Mouse (Mus musculus): Measurements from ENCODE around the gene Gm15737. TPM values are rescaled to one million over a fixed set of nuclear protein-coding genes. Genes with fewer than 3 reads are reported as not detected.

Gene Gm15737
- total and polyA plus RNA-seq, 2 experiments from 2014 or later: 0.15 to 0.26 TPM

DNA sequence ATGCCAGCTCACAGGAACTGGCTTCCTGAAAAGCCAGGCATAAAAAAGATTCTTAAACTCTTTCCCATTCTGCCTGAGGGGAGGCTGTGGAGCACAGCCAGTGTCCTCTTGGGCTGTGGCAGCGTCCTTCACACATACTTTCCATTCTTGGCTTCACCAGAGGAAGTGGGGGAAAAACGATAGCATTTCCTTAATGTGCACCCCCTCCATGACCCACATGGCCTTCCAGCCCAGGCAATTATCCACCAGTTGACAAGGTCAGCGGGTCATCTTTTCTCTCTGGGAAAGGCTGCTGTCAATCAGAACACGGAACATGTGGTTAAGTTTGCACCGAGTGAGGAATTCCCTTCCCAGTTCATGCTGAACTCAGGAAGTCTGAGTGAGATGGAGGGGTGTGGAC is 36.8 kb downstream of the Gm15737 start:
- peaks cover 24% of the 10 kb centered on the region for H3K4me1 ChIP-seq (ENCODE audit: control insufficient read depth, insufficient read depth)
- DNase-seq (ENCODE audit: low spot score): peak; percentile 74
- no peak overlapping the region for H3K4me2 ChIP-seq (ENCODE audit: low read depth, low read length)
- ATAC-seq (ENCODE audit: insufficient read depth, low read depth): peak; percentile 82
- H3K9ac ChIP-seq (replicated peaks; ENCODE audit: low read depth, low read length): no peak overlapping the region
- H3K27ac ChIP-seq (ENCODE audit: low read depth): peak overlapping the region; percentile 75
- no peaks in the 10 kb centered on the region for H3K27me3 ChIP-seq (ENCODE audit: control insufficient read depth, insufficient read depth, low read length)
- H3K36me3 ChIP-seq (replicated peaks; ENCODE audit: control insufficient read depth, insufficient read depth, low read length): peaks cover 62% of the 10 kb centered on the region
- TF ChIP-seq CTCF (IDR thresholded peaks at IDR 0.05; ENCODE audit: low read depth) (peak; percentile 42), EP300 (IDR thresholded peaks at IDR 0.05; ENCODE audit: low read depth) (no peak)
- WGBS: 2% methylated on average over 5 of the region's 5 CpGs
- no peak overlapping the region for H3K4me3 ChIP-seq (ENCODE audit: low read depth, low read length)
- H3K9me3 ChIP-seq (replicated peaks; ENCODE audit: control insufficient read depth, low read length): no peaks in the 10 kb centered on the region

DNA sequence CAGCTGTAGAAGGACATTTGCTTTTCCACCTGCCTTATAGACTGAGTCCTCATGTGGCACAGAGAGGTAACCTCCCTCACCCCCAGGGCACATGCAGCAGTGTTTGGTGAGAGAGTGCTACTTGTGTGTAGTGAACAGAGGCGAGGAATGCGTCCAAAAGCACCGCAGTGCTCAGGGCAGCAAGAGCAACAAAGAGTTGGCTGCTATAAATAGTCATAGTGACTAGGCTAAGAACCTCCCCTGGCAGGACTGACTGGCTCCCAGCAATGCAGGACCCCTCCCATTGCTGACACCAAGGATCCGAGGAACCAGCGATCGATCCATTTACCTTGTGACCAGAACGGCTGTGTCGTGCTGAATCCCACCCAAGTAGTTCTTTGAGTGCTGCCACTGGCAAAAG is 40.2 kb downstream of the Gm15737 start:
- Histone ChIP-seq H3K27ac (ENCODE audit: low read depth) (peak overlapping the region; percentile 89), H3K27me3 (ENCODE audit: control insufficient read depth, insufficient read depth, low read length) (no peaks in the 10 kb centered on the region), H3K4me3 (ENCODE audit: low read depth, low read length) (peak overlapping the region; percentile 11; the same call in 1 of the 2 replicates), H3K9ac (replicated peaks; ENCODE audit: low read depth, low read length) (no peak overlapping the region), H3K9me3 (replicated peaks; ENCODE audit: control insufficient read depth, low read length) (no peaks in the 10 kb centered on the region), H3K4me1 (ENCODE audit: control insufficient read depth, insufficient read depth) (peaks cover 24% of the 10 kb centered on the region), H3K36me3 (replicated peaks; ENCODE audit: control insufficient read depth, insufficient read depth, low read length) (peaks cover 52% of the 10 kb centered on the region), H3K4me2 (ENCODE audit: low read depth, low read length) (peak overlapping the region; percentile 52)
- ATAC-seq (ENCODE audit: insufficient read depth, low read depth) (peak; percentile 88), DNase-seq (ENCODE audit: low spot score) (peak; percentile 76)
- no peak for TF ChIP-seq EP300 (IDR thresholded peaks at IDR 0.05; ENCODE audit: low read depth)
- TF ChIP-seq CTCF (IDR thresholded peaks at IDR 0.05; ENCODE audit: low read depth): no peak
- 19% methylated on average over 8 of the region's 8 CpGs for WGBS

GRCm38 (mm10) chr6:92910611-92911010 is 41.5 kb downstream of the Gm15737 start:
- ATAC-seq (ENCODE audit: insufficient read depth, low read depth) (no peak), DNase-seq (ENCODE audit: low spot score) (no peak)
- H3K4me3 ChIP-seq (ENCODE audit: low read depth, low read length): no peak overlapping the region
- 61% methylated on average over 3 of the region's 3 CpGs for WGBS
- no peak for TF ChIP-seq EP300 (IDR thresholded peaks at IDR 0.05; ENCODE audit: low read depth)
- TF ChIP-seq CTCF (IDR thresholded peaks at IDR 0.05; ENCODE audit: low read depth): no peak
- H3K9me3 ChIP-seq (replicated peaks; ENCODE audit: control insufficient read depth, low read length): no peaks in the 10 kb centered on the region
- H3K4me1 ChIP-seq (ENCODE audit: control insufficient read depth, insufficient read depth): peaks cover 21% of the 10 kb centered on the region
- peaks cover 49% of the 10 kb centered on the region for H3K36me3 ChIP-seq (replicated peaks; ENCODE audit: control insufficient read depth, insufficient read depth, low read length)
- no peak overlapping the region for H3K4me2 ChIP-seq (ENCODE audit: low read depth, low read length)
- no peak overlapping the region for H3K9ac ChIP-seq (replicated peaks; ENCODE audit: low read depth, low read length)
- no peaks in the 10 kb centered on the region for H3K27me3 ChIP-seq (ENCODE audit: control insufficient read depth, insufficient read depth, low read length)
- no peak overlapping the region for H3K27ac ChIP-seq (ENCODE audit: low read depth)

DNA sequence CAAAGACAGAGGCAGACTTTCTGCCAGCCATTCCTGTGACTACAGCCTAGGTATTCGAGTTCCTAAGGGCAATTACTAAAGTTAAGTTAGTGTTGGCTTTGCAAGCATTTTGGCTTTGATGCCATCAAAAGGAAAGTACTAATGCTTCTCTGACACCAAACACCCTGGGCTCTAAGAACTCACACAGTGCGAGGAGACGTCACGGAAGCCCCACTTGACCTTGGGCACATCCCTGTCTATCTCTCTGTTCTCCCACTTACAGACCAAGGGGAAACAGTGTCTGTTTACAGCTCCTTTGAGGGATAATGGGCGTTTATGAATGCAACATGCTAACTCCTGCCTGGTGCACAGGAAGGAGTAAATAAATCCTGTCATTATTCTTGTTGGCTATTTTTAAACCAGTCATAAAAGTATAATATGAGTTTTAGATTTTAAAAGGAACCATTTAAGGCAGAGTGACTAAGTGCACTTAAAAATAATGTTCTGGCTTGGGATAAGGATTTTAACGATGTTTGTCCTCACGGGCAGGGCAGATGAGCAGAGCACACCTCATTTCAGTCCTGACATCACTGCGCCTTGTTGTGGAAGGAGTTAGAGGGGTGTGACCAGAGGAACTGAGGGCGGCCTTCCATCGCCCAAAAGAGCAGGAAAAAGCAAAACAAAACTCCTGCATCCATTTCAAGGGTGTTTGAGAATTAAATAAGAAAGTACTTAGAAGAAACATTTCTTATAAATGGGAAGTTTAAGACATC is 52.0 kb downstream of the Gm15737 start:
- H3K4me2 ChIP-seq (ENCODE audit: low read depth, low read length): no peak overlapping the region
- 0 out of 2 replicates have a peak, but pooled peaks cover 5% of the 10 kb centered on the region for H3K36me3 ChIP-seq (replicated peaks; ENCODE audit: control insufficient read depth, insufficient read depth, low read length)
- 47% methylated on average over 10 of the region's 10 CpGs for WGBS
- no peaks in the 10 kb centered on the region for H3K9me3 ChIP-seq (replicated peaks; ENCODE audit: control insufficient read depth, low read length)
- TF ChIP-seq EP300 (IDR thresholded peaks at IDR 0.05; ENCODE audit: low read depth) (no peak), CTCF (IDR thresholded peaks at IDR 0.05; ENCODE audit: low read depth) (no peak)
- ATAC-seq (ENCODE audit: insufficient read depth, low read depth): no peak
- peaks cover 40% of the 10 kb centered on the region for H3K4me1 ChIP-seq (ENCODE audit: control insufficient read depth, insufficient read depth)
- H3K9ac ChIP-seq (replicated peaks; ENCODE audit: low read depth, low read length): no peak overlapping the region
- no peaks in the 10 kb centered on the region for H3K27me3 ChIP-seq (ENCODE audit: control insufficient read depth, insufficient read depth, low read length)
- no peak for DNase-seq (ENCODE audit: low spot score)
- H3K4me3 ChIP-seq (ENCODE audit: low read depth, low read length): no peak overlapping the region
- H3K27ac ChIP-seq (ENCODE audit: low read depth): peak overlapping the region; percentile 79; the same call in 1 of the 2 replicates

DNA sequence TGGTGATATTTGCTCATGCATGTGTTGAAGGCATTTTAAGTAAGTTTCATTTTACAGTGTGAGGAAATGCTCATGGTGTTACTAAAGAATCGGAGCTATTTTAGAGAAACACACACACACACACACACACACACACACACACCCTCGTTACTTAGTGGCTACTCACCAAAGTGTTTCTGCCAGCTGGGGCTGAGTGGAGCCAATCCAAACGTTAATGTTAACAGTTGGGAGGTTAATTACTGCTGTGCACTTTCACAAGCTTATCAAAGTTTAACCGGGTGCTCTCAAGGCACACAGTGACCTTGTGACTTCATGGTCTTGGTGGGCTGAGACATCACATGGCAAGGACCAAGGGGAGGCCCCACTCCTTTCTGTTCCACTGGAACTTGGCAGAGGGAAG is 52.7 kb downstream of the Gm15737 start:
- WGBS: 5% methylated on average over 4 of the region's 4 CpGs
- peak; percentile 49; the same call in 1 of the 2 replicates for ATAC-seq (ENCODE audit: insufficient read depth, low read depth)
- TF ChIP-seq CTCF (IDR thresholded peaks at IDR 0.05; ENCODE audit: low read depth) (no peak), EP300 (IDR thresholded peaks at IDR 0.05; ENCODE audit: low read depth) (no peak)
- H3K9me3 ChIP-seq (replicated peaks; ENCODE audit: control insufficient read depth, low read length): no peaks in the 10 kb centered on the region
- H3K4me3 ChIP-seq (ENCODE audit: low read depth, low read length): 0 out of 2 replicates have a peak overlapping the region, but pooled peaks have one; percentile 11
- H3K9ac ChIP-seq (replicated peaks; ENCODE audit: low read depth, low read length): no peak overlapping the region; the same call in 1 of the 2 replicates
- H3K36me3 ChIP-seq (replicated peaks; ENCODE audit: control insufficient read depth, insufficient read depth, low read length): peaks cover 12% of the 10 kb centered on the region
- DNase-seq (ENCODE audit: low spot score): no peak
- H3K27me3 ChIP-seq (ENCODE audit: control insufficient read depth, insufficient read depth, low read length): no peaks in the 10 kb centered on the region
- peak overlapping the region; percentile 79 for H3K27ac ChIP-seq (ENCODE audit: low read depth)
- peaks cover 40% of the 10 kb centered on the region for H3K4me1 ChIP-seq (ENCODE audit: control insufficient read depth, insufficient read depth)
- 0 out of 2 replicates have a peak overlapping the region, but pooled peaks have one; percentile 23 for H3K4me2 ChIP-seq (ENCODE audit: low read depth, low read length)
